Mouse (Mus musculus) myocyte (in vitro differentiated cells): ENCODE data around the gene Kcnn3. TPM values are rescaled to one million over a fixed set of nuclear protein-coding genes. Genes with fewer than 3 reads are reported as not detected.

ENCODE experiments used
- H3K27me3 ChIP-seq: one replicate; pipeline ENCODE4 v1.6.1; 2011; ENCODE audit not compliant: control insufficient read depth, insufficient read depth, insufficient read length
- H3K36me3 ChIP-seq: one replicate; pipeline ENCODE4 v1.6.1; 2011; ENCODE audit not compliant: control insufficient read depth, insufficient read depth
- H3K4me2 ChIP-seq: one replicate; pipeline ENCODE4 v1.6.1; 2011; ENCODE audit warnings: low read depth, control low read depth
- H3K4me3 ChIP-seq: one replicate; pipeline ENCODE4 v1.5.1; 2011; ENCODE audit warnings: mild to moderate bottlenecking, control low read depth, moderate library complexity
- H3K79me2 ChIP-seq: one replicate; pipeline ENCODE4 v1.6.1; 2011; ENCODE audit not compliant: control insufficient read depth, insufficient read depth
- H3ac ChIP-seq: one replicate; pipeline ENCODE4 v1.6.1; 2011; ENCODE audit not compliant: control insufficient read depth, insufficient read length
- CEBPB ChIP-seq: IDR thresholded peaks from 2 replicates; pipeline ENCODE4 v1.6.1; 2011; ENCODE audit warnings: mild to moderate bottlenecking, moderate library complexity; ENCODE audit not compliant: poor library complexity, insufficient read depth, severe bottlenecking
- E2F4 ChIP-seq: IDR thresholded peaks from one replicate; pipeline ENCODE4 v1.6.1; 2011; ENCODE audit warnings: mild to moderate bottlenecking, control low read depth, moderate library complexity; ENCODE audit not compliant: insufficient read depth
- MAX ChIP-seq: IDR thresholded peaks from one replicate; pipeline ENCODE4 v1.6.1; 2011; ENCODE audit warnings: low read depth, mild to moderate bottlenecking, control low read depth
- MYOD1 ChIP-seq, 3 experiments: IDR thresholded peaks; one replicate each; pipeline ENCODE4 v1.6.1; 2011; ENCODE audit warnings: control low read depth in 2 of 3, low read depth in 2 of 3, mild to moderate bottlenecking in 2 of 3, moderate library complexity in 1 of 3; ENCODE audit not compliant: insufficient read length in 2 of 3, control insufficient read depth in 1 of 3
- MYOG ChIP-seq, 3 experiments: IDR thresholded peaks; one replicate each; pipeline ENCODE4 v1.6.1; 2011; ENCODE audit warnings: control low read depth in 2 of 3, low read depth in 2 of 3, mild to moderate bottlenecking in 2 of 3; ENCODE audit not compliant: insufficient read length in 2 of 3, control insufficient read depth in 1 of 3, insufficient read depth in 1 of 3
- POLR2A ChIP-seq: IDR thresholded peaks from one replicate; pipeline ENCODE4 v1.6.1; 2011; ENCODE audit warnings: low read depth, mild to moderate bottlenecking, control low read depth, moderate library complexity; ENCODE audit not compliant: insufficient read length
- POLR2AphosphoS2 ChIP-seq: IDR thresholded peaks from one replicate; pipeline ENCODE4 v1.6.1; 2011; ENCODE audit warnings: low read depth, control low read depth; ENCODE audit not compliant: insufficient read length
- REST ChIP-seq: IDR thresholded peaks from one replicate; pipeline ENCODE4 v1.6.1; 2011; ENCODE audit warnings: mild to moderate bottlenecking, control low read depth, moderate library complexity; ENCODE audit not compliant: insufficient read depth, insufficient read length
- SRF ChIP-seq: IDR thresholded peaks from one replicate; pipeline ENCODE4 v1.6.1; 2011; ENCODE audit warnings: low read depth; ENCODE audit not compliant: control insufficient read depth, insufficient read length
- TCF12 ChIP-seq: IDR thresholded peaks from one replicate; pipeline ENCODE4 v1.6.1; 2011; ENCODE audit warnings: mild to moderate bottlenecking, control low read depth; ENCODE audit not compliant: poor library complexity, insufficient read depth, severe bottlenecking
- TCF3 ChIP-seq: IDR thresholded peaks from one replicate; pipeline ENCODE4 v1.6.1; 2011; ENCODE audit warnings: low read depth, control low read depth; ENCODE audit not compliant: insufficient read length
- USF1 ChIP-seq: IDR thresholded peaks from one replicate; pipeline ENCODE4 v1.6.1; 2011; ENCODE audit warnings: low read depth, mild to moderate bottlenecking, control low read depth, moderate library complexity
- polyA plus RNA-seq: library from polyadenylated mRNA; unstranded; fragments of >200 nt; fragmentation: generic; extraction: Trizol; gene quantifications from one replicate; pipeline ENCODE4 v1.2.1, GENCODE M21; 2012; ENCODE audit warnings: missing spikeins

The Kcnn3 gene
- polyA plus RNA-seq, 1 experiment: 0.68 TPM

GRCm38 (mm10) chr3:89633941-89634340 is 114.0 kb downstream of the Kcnn3 start:
- no peaks in the 10 kb centered on the region for H3K79me2 ChIP-seq
- H3K36me3 ChIP-seq: no peaks in the 10 kb centered on the region
- no peak overlapping the region for H3ac ChIP-seq
- H3K27me3 ChIP-seq: peaks cover 57% of the 10 kb centered on the region
- no peak overlapping the region for H3K4me2 ChIP-seq
- TF ChIP-seq MAX (no peak), POLR2AphosphoS2 (no peak), POLR2A (no peak), SRF (no peak), USF1 (no peak), TCF12 (no peak), MYOD1 (IDR thresholded peaks at IDR 0.05; ENCODE audit: control insufficient read depth in 1 of 3, insufficient read length in 2 of 3, low read depth in 2 of 3) (no peak), E2F4 (no peak), MYOG (IDR thresholded peaks at IDR 0.05; ENCODE audit: control insufficient read depth in 1 of 3, insufficient read depth in 1 of 3, insufficient read length in 2 of 3, low read depth in 2 of 3) (no peak)
- H3K4me3 ChIP-seq: no peak overlapping the region

- Histone ChIP-seq H3K27me3 (peaks cover 24% of the 10 kb centered on the region), H3K36me3 (no peaks in the 10 kb centered on the region), H3K4me3 (no peak overlapping the region), H3ac (no peak overlapping the region), H3K79me2 (no peaks in the 10 kb centered on the region), H3K4me2 (no peak overlapping the region)
- TF ChIP-seq MYOG (IDR thresholded peaks at IDR 0.05; ENCODE audit: control insufficient read depth in 1 of 3, insufficient read depth in 1 of 3, insufficient read length in 2 of 3, low read depth in 2 of 3) (no peak), E2F4 (no peak), POLR2A (no peak), MAX (no peak), TCF3 (no peak), USF1 (no peak), TCF12 (no peak), REST (no peak), MYOD1 (IDR thresholded peaks at IDR 0.05; ENCODE audit: control insufficient read depth in 1 of 3, insufficient read length in 2 of 3, low read depth in 2 of 3) (no peak), POLR2AphosphoS2 (no peak), SRF (no peak), CEBPB (no peak)
Measured at GRCm38 (mm10) chr3:89640804-89641203, 120.8 kb downstream of the Kcnn3 start.

GRCm38 (mm10) chr3:89643391-89643790 is 123.4 kb downstream of the Kcnn3 start:
- Histone ChIP-seq H3K4me2 (no peak overlapping the region), H3K79me2 (no peaks in the 10 kb centered on the region), H3ac (no peak overlapping the region), H3K4me3 (no peak overlapping the region), H3K27me3 (peaks cover 6% of the 10 kb centered on the region), H3K36me3 (no peaks in the 10 kb centered on the region)
- TF ChIP-seq SRF: no peak
- no peak for TF ChIP-seq MAX
- no peak for TF ChIP-seq USF1
- no peak for TF ChIP-seq TCF3
- no peak for TF ChIP-seq MYOG (IDR thresholded peaks at IDR 0.05; ENCODE audit: control insufficient read depth in 1 of 3, insufficient read depth in 1 of 3, insufficient read length in 2 of 3, low read depth in 2 of 3)
- no peak for TF ChIP-seq TCF12
- TF ChIP-seq POLR2A: no peak
- TF ChIP-seq CEBPB: no peak
- TF ChIP-seq E2F4: no peak
- no peak for TF ChIP-seq POLR2AphosphoS2
- no peak for TF ChIP-seq REST
- no peak for TF ChIP-seq MYOD1 (IDR thresholded peaks at IDR 0.05; ENCODE audit: control insufficient read depth in 1 of 3, insufficient read length in 2 of 3, low read depth in 2 of 3)

- H3K79me2 ChIP-seq: no peaks in the 10 kb centered on the region
- H3ac ChIP-seq: no peak overlapping the region
- peaks cover 23% of the 10 kb centered on the region for H3K27me3 ChIP-seq
- H3K4me2 ChIP-seq: no peak overlapping the region
- H3K4me3 ChIP-seq: no peak overlapping the region
- H3K36me3 ChIP-seq: no peaks in the 10 kb centered on the region
- TF ChIP-seq E2F4 (no peak), POLR2AphosphoS2 (no peak), MYOG (IDR thresholded peaks at IDR 0.05; ENCODE audit: control insufficient read depth in 1 of 3, insufficient read depth in 1 of 3, insufficient read length in 2 of 3, low read depth in 2 of 3) (no peak), POLR2A (no peak), USF1 (no peak), SRF (no peak), TCF12 (no peak), MYOD1 (IDR thresholded peaks at IDR 0.05; ENCODE audit: control insufficient read depth in 1 of 3, insufficient read length in 2 of 3, low read depth in 2 of 3) (no peak), TCF3 (no peak), REST (no peak), MAX (no peak)
Measured at GRCm38 (mm10) chr3:89646813-89647255, 126.9 kb downstream of the Kcnn3 start.

- Histone ChIP-seq H3ac (no peak overlapping the region), H3K79me2 (no peaks in the 10 kb centered on the region), H3K36me3 (no peaks in the 10 kb centered on the region), H3K4me2 (no peak overlapping the region), H3K27me3 (peaks cover 26% of the 10 kb centered on the region), H3K4me3 (no peak overlapping the region)
- TF ChIP-seq MAX (no peak), TCF12 (no peak), USF1 (no peak), MYOD1 (IDR thresholded peaks at IDR 0.05; ENCODE audit: control insufficient read depth in 1 of 3, insufficient read length in 2 of 3, low read depth in 2 of 3) (no peak), TCF3 (no peak), REST (no peak), POLR2AphosphoS2 (no peak), MYOG (IDR thresholded peaks at IDR 0.05; ENCODE audit: control insufficient read depth in 1 of 3, insufficient read depth in 1 of 3, insufficient read length in 2 of 3, low read depth in 2 of 3) (no peak), POLR2A (no peak), E2F4 (no peak), CEBPB (no peak), SRF (no peak)
Measured at GRCm38 (mm10) chr3:89647268-89647874, 127.4 kb downstream of the Kcnn3 start.
